Mouse (Mus musculus): Measurements from ENCODE around the gene Pfdn6. TPM values are rescaled to one million over a fixed set of nuclear protein-coding genes. Genes with fewer than 3 reads are reported as not detected.
A peak's percentile ranks its signal among the peaks of the same experiment; 100 is the strongest.

Gene Pfdn6
- total RNA-seq, 1 experiment from 2014 or later, result 102 TPM

DNA sequence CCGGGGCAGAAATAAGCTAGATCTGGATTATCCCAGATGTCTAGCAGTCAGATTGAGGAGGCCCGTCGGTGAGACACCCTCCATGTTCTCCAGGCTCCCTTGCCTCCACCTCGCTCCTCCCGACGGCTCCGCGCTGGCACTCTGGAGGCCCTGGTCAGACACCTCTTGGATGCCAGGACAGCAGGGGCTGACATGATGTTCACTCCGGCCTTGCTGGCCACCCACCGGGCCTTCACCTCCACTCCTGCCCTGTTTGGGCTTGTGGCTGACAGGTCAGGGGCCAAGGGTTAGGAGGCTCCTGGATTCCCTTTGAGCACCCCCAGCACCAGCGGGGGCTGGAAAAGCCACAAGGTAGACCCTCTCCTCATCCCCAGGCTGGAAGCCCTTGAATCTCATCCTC is 8.2 kb downstream of the Pfdn6 start:
- DNase-seq, result no peak

DNA sequence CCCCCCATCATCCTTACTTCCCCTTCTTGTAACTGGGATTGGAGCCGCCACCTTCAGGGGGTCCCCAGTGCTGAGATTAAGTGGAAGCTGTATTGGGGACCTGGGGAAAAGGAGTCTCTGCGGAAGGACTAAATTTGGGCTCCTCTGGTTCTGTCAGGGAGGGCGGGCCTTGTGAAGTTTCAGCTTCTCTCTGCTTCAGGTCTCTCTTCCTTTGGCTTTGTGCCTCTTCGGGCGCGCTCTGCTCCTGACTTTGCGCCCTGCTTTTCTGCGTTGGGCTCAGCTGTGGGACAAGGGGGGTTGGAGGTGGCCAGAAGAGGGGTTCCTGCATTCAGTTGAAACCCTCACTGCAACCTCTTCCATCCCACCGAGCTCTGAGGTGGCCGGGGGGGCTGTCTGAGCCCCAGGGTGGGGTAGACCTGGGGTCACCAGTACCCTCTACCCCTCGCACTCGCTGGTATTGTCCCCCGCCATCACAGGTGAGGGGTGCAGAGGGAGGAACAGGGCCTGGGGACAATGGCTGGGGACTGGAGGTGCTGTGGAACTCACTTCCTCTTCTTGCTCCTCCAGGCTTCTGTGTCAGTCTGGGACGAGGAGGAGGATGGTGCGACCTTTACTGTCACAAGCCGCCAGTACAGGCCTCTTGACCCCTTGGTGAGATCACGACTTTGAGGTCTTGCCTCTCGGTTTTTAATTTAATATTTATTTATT is 8.8 kb downstream of the Pfdn6 start:
- DNase-seq, result no peak

DNA sequence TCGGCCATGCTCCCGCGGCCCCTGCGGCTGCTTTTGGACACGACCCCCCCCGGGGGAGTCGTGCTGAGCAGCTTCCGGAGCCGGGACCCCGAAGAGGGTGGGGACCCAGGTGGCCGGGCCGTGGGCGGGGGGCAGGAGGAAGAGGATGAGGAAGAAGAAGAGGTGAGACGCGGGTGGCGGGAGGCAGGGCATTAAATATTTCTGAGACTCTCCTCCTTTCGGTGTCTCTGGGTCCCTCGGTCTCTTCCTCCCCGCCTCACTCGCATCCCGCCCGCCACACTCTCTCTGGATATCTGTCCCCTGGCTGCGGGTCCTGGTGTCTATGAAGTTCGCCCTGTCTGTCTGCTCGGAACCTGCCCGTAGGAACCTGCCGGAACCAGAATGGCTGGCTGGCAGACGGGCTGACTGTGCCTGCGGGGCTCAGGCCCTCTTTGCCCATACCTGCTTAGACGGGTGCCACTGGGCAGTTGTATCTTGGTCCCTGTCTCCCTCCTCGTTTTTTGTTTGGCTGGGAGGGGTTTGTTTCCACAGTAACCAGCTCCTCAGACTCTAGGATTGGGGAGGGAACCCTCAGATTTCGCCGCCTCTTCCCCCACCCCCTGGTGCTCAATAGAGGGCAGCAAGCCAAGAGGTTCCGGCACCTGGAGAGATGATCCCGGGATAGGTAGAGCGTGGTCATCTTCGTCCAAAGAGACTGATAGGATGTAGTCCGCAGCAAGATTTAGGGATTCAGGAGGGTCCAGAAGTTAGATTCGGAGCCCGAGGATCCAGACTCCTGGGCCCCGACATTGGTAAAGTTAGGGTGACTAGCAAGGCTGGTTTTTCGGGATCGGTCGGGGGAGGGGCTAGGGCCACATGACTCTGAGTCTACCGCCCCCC is 9.6 kb downstream of the Pfdn6 start:
- no peak for DNase-seq

DNA sequence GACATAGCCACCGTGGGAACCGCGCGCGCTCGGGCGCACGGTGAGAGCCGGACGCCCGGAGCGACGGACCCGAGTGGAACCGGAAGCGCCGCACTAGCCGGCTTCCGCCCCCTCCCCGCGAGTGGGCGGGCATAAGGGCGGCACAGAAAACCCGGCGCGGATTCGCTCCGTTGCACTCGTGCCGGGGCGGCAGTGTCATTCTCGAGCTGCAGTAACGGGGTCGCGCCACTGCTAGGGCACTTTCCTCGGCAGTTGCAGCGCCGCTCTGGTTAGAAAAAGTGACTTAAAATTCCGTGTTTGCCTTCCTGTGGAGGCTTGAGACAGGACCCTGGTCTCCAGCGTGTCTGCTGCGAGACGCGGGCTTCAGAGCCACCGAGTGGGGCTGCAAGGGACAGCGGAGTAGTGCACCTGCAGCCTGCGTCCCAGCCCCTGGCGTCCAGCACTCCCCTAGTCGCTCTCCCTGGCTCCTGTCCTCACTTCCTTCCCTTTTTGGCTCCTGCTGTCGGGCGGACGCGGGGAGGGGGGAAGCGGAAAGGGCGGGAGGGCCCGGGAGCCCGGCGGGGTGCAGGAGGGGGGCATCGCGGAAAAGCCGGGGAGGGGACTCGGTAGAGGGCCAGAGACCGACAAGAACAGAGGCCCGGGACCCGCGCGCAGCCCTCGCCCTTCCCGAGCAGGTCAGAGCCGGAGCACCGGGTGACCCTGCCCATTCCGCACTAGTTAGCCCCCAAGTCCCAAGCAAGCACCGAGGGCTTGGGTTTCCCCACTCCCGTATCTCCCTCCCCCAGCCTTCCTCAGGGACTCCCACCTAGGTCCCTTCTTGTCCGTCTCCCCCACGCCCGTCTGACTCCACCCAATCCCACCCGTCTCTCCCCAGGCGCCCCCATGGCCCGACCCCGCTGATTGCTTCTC is 10.5 kb downstream of the Pfdn6 start, which contains the start of gene Rgl2:
Gene Rgl2 (plus strand): TSS at position 173 of the 909 bp plus-strand sequence.
- peak; percentile 96 for DNase-seq

DNA sequence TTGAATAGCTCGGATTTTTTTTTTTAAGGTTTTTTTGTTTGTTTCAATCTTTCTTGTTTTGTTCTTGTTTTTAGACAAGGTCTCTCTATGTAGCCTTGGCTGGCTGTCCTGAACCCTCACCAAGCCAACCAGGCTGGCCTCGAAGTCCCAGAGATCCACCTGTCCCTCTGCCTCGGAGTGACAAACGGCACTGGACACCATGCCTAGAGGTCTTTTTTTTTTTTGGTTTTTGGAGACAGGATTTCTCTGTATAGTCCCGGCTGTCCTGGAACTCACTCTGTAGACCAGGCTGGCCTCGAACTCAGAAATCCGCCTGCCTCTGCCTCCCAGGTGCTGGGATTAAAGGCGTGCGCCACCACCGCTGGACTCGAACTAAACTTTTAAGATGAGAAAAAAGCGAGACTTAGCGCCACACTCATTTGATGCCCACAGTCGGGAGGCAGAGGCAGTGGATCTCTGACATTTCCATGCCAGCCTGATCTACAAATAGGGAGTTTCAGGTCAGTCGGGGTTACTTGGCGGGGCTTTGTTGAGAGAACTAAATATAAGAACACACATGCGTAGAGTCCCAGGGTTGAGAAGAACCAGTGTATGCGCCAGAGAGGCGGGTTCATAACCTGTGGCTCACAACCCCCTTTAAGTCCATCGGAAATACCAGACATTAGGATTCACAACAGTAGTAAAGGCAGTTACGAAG is 11.7 kb downstream of the Pfdn6 start:
- DNase-seq, result no peak

DNA sequence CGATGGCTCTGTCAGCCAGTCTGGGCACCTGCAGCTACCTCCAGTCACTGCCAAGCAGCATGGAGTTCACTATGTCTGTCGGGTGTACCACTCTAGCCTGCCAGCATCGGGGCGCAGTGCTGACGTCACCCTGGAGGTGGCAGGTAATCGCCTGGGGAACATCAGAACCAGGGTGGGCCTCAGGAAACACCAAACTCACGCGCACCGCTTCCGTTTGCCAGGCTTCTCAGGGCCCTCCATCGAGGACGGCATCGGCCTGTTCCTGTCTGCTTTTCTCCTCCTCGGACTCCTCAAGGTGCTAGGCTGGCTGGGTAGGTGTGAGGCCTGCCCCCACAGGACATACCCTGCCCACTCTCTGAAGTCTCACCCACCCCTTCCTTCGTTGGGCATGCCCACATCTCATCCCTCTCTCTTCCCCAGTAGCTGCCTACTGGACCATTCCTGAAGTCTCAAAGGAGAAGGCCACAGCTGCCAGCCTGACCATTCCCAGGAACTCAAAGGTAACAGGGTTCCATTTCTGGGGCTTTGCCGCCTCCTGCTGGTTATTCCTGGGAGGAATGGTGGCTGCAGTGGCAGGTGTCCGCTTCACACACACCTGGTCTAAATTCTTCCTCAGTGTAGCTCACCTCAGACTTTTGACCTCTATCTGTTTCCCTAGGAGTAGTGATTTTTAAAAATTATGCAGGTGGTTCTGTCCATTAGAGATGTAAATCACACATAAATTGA is 13.8 kb downstream of the Pfdn6 start:
- DNase-seq, result no peak

DNA sequence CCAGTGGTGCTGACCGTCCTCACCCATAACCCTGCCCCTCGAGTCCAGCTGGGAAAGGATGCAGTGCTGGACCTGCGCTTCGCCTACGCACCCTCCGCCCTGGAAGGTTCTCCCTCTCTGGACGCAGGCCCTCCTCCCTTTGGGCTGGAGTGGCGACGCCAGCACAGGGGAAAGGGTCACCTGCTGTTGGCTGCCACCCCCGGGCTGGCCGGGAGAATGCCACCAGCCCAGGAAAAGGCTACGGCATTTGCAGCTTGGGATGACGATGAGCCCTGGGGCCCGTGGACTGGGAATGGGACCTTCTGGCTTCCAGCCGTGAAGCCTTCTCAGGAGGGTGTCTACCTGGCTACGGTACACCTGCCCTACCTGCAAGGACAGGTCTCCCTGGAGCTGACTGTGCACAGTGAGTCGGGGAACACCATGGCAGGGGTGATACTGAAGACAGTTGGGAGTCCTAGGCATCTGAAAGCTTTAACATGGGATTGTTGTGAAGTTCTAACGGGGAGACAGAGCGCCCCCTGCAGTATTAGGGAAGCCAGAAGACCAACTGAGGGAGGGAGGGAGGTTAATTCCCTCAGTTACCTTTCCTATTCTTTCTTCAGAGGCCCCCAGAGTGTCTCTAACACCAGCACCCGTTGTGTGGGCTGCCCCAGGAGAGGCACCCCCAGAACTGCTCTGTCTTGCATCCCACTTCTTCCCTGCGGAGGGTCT is 14.6 kb downstream of the Pfdn6 start:
- DNase-seq, result no peak

DNA sequence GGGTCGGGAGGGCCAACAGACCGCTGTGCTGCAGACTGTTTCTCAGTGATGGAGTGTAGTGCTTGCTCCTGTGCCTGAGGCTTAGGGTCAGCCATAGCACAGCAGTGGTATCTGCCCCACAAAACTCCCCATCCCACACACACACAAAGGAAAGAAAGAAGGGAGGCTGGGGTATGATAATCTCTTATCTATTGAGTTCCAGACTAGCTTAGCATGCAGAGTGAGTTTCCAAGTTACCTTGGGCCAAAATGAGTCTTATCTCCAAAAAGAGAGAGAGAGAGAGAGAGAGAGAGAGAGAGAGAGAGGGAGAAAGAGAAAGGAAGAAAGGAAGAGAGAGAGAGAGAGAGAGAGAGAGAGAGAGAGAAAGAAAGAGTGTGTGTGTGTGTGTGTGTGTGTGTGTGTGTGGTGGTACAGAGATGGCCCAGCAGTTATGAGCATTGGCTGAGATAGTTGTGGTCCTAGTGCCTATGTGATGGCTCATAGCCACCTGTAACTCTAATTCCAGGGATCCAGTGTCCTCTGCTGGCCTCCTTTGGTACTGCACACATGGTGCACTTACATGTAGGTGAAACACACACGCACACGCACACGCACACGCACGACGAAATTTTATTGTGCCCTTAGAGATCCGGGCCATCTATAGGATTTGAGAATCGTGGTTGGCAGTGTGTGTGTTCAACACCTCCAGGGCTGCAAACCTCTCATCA is 15.4 kb downstream of the Pfdn6 start:
- DNase-seq, result no peak

DNA sequence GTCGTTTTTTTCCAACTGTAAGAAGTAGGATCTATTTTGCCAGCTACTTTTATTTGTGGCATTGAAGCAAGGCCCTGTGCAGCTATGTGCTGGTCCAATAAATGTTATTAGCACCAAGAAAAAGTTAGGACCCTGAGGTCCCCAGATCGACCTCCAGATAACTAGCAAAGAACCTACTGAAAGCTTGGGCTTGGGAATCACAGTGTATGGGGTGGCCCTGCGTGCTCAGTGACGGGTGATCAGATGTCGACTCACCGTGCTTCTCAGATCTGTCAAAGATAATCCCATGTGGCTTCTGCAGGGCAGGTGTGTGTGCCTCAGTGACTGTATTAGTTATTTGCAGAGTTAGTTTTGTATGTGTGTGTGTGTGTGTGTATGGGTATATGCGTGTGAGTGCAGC is 18.8 kb downstream of the Pfdn6 start:
- no peak for DNase-seq

DNA sequence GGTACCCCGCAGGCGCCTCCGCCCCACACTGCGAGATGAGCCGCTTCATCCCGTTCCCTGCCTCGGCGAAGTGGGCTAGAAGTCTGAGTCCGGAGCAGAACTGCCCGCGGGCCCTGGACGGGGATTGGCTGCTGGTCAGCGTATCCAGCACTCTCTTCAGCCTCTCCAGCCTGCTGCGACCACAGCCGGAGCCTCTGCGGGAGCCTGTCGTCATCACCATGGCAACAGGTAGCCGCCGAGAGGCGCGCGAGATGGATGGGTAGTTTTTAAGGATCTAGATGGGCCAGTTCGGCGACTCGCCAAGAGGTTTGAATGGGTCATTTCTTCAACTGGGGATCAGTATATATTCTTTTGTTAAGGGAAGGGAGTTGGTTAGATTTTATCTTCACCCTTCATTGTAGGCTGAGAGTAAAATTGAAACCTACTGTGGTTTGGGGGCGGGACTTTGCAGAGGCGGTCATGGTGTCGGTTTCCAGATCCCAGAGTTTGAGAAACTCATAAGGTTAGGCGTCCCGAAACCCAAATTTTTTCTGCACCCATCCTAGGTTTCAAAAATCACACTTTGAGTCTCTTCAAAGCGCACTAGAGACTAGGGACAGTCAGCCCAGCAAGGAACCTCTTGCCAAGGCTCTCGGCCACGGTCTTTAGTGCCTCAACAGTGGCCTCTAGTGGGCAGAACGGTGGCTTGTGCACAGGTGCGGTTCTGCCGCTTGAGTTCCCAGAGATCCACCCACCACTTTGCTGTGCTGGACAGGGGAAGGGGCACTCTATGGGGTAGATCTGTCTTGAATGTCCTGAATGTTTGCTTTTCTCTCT is 19.7 kb downstream of the Pfdn6 start:
- peak; percentile 83 for DNase-seq

DNA sequence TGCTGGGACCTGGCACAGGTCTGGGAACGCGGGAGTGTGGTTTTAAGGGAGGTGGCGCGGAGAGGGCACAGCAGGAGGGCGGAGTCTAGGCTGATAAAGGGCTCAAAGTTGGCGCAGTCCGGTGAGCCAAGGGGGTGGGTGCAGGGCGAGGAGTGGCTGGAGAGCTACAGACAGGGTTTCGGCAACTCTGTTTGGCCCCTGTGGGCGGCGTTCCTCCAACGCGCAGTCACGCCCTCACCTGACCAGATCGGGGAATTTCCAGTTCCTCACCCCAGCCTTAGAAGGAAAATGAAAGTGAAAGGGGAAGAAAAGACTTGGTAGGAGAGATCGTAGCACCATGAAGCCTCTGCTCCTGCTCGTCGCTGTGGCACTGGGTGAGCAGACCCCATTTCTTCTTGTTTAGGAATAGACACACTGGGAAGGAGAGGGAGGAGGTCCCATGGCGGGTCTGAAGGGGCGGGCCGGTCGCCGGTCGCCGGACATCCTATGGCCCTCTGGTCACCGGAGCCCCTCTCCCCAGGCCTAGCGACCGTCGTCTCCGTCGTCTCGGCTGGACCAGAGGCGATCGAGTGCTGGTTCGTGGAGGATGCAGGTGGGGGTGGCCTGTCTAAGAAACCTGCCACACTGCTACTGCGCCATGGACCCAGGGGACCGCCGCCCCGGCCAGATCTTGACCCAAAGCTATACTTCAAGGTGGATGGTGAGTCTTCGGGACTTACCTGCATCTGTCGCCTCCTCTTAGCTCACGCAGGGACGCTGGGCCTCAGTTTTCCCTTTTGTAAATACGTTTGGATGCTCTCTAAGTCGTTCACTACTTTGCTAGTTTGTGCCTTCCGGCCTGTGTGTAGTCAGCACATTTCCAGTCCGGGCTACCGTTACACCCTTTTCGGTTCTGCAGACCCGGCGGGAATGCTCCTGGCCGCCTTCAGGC is 20.5 kb downstream of the Pfdn6 start:
- peak; percentile 88 for DNase-seq

DNA sequence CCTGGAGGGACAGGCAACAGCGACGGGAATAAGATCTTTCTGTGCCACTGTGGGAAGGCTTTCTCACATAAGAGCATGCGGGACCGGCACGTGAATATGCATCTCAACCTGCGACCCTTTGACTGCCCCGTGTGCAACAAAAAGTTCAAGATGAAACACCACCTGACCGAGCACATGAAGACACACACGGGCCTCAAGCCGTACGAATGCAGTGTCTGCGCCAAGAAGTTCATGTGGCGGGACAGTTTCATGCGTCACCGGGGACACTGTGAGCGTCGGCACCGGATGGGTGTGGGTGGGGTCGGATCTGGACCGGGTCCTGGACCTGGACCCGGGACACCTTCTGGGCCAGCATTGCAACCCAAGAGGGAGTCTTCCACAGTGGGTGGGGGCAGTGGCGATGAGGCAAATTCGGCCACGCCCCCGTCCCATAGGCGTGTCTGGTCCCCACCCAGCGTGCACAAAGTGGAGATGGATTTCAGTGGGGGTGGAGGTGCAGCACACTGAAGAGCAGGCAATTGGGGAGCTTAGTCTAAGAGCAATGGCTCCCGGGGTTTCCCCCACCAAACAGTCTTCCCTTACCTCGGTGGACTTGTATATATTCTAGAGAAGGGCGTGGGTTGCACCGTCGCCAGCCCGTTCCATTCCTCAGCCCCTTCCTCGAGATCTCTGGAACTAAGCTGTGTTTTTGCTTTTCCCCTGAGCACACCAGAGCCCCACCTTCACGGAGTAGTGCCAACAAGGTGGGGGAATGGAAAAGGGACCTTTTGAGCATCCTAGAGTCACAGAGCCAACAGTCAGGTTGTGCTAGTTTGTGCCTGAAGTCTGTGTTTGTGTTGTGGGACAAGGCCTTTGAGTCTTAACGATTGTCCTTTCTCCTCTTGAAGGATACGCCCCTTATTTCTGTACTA is 21.6 kb downstream of the Pfdn6 start:
- DNase-seq, result no peak

DNA sequence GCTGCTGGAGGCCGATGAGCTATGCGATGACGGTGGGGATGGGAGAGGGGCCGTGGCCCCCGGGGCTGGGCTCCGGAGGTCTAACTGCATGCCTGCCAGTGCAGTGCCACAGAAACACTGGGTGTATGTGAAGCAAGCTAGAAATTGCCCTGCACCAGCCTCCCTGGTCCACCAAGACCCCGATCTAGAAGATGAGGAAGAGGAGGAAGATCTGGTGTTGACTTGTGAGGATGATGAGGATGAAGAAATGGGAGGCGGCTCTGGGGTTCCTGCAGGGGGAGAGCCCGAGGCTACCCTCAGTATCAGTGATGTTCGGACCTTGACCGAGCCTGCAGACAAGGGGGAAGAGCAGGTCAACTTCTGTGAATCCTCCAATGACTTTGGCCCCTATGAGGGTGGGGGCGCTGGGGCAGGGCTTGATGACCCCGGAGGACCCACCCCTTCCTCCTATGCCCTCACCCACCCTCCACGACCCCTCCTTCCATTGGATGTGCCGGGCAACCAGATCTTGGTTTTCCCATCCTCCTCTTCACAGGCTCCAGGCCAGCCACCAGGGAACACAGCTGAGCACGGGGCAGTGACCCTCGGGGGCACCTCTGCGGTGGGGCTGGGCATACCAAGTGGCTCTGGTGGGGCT is 22.4 kb downstream of the Pfdn6 start:
- no peak for DNase-seq

DNA sequence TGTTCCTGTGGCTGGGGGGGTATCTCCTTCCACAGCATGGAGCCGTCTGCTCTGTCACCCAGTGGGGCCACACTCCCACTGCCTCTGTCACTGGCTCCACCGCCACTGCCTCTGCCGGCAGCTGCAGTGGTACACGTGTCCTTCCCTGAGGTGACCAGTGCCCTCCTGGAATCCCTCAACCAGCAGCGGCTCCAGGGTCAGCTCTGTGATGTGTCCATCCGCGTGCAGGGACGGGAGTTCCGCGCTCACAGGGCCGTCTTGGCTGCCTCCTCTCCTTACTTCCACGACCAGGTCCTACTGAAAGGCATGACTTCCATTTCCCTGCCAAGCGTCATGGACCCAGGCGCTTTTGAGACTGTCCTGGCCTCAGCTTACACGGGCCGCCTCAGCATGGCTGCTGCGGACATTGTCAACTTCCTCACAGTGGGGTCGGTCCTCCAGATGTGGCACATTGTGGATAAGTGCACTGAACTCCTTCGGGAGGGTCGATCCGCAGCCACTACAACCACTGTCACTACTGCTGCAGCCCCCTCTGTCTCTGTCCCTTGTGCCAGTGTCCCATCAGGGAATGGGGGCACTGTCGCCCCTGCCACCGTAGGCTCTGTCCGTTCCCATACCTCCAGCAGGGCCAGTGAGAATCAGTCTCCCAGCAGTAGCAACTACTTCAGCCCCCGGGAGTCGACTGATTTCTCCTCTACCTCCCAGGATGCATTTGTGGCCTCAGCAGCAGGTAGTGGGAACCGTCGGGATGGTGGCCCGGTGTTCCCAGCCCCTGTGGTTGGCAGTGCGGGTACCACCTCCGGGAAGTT is 23.1 kb downstream of the Pfdn6 start:
- DNase-seq, result no peak

DNA sequence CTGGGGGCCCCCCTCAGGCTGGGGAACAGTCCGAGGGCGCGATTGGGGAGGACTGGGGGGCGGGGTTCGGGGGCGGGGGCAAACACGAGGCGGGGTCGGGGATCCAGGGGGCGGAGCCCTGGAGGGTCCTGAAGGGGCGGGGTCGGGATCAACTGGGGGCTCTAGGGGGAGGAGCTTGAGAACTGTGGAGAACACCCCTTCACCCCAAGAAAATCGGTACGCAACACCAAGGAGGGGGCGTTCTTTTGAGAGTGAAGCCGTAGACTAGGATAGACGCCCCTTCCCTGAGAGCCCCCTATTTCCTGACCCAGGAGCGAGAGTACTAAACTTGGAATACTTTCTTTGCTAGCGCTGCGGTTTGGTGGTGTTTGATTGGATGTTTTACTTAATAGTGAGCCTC is 23.8 kb downstream of the Pfdn6 start:
- DNase-seq, result no peak

Data from adrenal gland, postnatal 25 days (tissue).